Mouse (Mus musculus): ENCODE results near the gene Tmem231.

DNA sequence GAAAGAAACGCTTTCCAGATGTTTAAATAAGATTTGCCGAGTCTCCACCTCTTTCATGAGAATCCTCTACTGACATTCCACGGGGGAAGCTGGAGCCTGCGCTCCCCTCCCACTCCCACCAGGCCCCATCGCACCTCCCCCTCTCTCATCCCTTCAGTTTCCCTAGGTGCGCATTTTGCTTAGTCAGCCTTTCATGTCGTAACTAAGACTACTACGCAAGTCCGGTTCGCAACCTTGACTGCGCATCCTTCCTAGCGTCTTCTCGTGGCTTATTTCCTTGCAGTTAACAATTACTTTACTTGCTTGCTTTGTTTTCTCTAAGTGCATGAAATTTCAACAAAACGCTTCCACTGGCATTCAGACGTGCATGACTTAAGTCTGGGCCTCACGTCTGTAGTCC, 2.0 kb downstream of the Tmem231 start:
- no peak for TF ChIP-seq POLR2A (IDR thresholded peaks at IDR 0.05; ENCODE audit: low read depth, low read length)
- TF ChIP-seq CTCF (IDR thresholded peaks at IDR 0.05; ENCODE audit: extremely low read depth, insufficient read depth, insufficient read length, insufficient replicate concordance), result no peak

All from spleen, adult 2 months (tissue).